Mouse (Mus musculus): Measurements from ENCODE around the gene Atg9a. TPM values are rescaled to one million over a fixed set of nuclear protein-coding genes. Genes with fewer than 3 reads are reported as not detected.

The Atg9a gene
- polyA plus RNA-seq, 1 experiment from 2014 or later: 47.8 TPM

DNA sequence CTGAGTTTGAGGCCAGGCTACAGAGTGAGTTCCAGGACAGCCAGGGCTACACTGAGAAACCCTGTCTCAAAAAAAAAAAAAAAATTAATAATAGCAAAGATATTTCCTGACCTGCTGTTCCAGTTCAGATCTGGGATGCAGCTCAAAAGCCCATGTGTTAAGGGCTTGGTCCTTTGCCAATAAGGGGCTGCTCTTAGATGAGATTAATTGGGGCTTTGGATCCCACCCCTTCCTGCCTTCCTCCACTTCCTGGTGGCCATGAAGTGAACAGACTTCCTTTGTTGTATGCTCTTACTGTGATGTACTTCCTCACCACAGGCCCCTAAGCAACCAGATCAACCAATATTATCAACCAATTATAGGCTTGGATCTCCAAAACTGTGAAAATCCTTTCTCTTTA lies 4.9 kb downstream of the Atg9a start:
- H3K27ac ChIP-seq (replicated peaks; ENCODE audit: low read depth, low read length): no peak overlapping the region
- H3K27me3 ChIP-seq (ENCODE audit: control insufficient read depth, insufficient read depth, low read length): no peaks in the 10 kb centered on the region
- no peak for ATAC-seq (ENCODE audit: low FRiP score, low TSS enrichment)
- no peak overlapping the region for H3K4me3 ChIP-seq (replicated peaks; ENCODE audit: low read depth, low read length)
- no peaks in the 10 kb centered on the region for H3K9me3 ChIP-seq (ENCODE audit: control insufficient read depth, low read length)
- peaks cover 65% of the 10 kb centered on the region for H3K36me3 ChIP-seq (ENCODE audit: control insufficient read depth, insufficient read depth, low read length)
- no peak overlapping the region for H3K9ac ChIP-seq (replicated peaks; ENCODE audit: low read length)
- no peak overlapping the region for H3K4me2 ChIP-seq (ENCODE audit: low read length)
- peaks cover 8% of the 10 kb centered on the region for H3K4me1 ChIP-seq (ENCODE audit: control insufficient read depth, insufficient read depth, low read length)
- no peak for DNase-seq

GRCm38 (mm10) chr1:75185495-75185894 lies 6.5 kb downstream of the Atg9a start:
- ATAC-seq (ENCODE audit: low FRiP score, low TSS enrichment) (no peak), DNase-seq (no peak)
- Histone ChIP-seq H3K4me2 (ENCODE audit: low read length) (no peak overlapping the region), H3K27ac (replicated peaks; ENCODE audit: low read depth, low read length) (no peak overlapping the region), H3K27me3 (ENCODE audit: control insufficient read depth, insufficient read depth, low read length) (no peaks in the 10 kb centered on the region), H3K9ac (replicated peaks; ENCODE audit: low read length) (no peak overlapping the region), H3K9me3 (ENCODE audit: control insufficient read depth, low read length) (no peaks in the 10 kb centered on the region), H3K4me3 (replicated peaks; ENCODE audit: low read depth, low read length) (no peak overlapping the region), H3K4me1 (ENCODE audit: control insufficient read depth, insufficient read depth, low read length) (no peaks in the 10 kb centered on the region; the same call in 1 of the 2 replicates), H3K36me3 (ENCODE audit: control insufficient read depth, insufficient read depth, low read length) (peaks cover 72% of the 10 kb centered on the region)
- 92% methylated on average over 11 of the region's 11 CpGs for WGBS

DNA sequence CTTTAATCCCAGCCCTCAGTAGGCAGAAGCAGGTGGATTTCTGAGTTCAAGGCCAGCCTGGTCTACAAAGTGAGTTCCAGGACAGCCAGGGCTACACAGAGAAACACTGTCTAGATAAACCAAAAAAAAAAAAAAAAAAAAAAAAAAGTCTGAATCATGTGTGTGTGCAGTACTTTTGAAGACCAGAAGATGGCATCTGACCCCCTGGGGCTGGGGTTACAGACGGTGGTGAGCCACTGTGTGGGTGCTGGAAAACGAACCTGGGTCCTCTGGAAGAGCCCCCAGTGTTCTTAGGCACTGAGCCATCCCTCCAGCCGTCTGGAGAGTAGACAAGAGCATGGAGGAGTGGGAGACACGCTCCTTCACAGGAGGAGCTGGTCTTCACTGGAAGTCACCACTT lies 9.8 kb downstream of the Atg9a start:
- H3K4me2 ChIP-seq (ENCODE audit: low read length): no peak overlapping the region
- 75% methylated on average over 4 of the region's 4 CpGs for WGBS
- H3K9me3 ChIP-seq (ENCODE audit: control insufficient read depth, low read length): no peaks in the 10 kb centered on the region
- ATAC-seq (ENCODE audit: low FRiP score, low TSS enrichment) (no peak), DNase-seq (no peak)
- H3K27ac ChIP-seq (replicated peaks; ENCODE audit: low read depth, low read length): no peak overlapping the region
- peaks cover 62% of the 10 kb centered on the region for H3K36me3 ChIP-seq (ENCODE audit: control insufficient read depth, insufficient read depth, low read length)
- H3K4me1 ChIP-seq (ENCODE audit: control insufficient read depth, insufficient read depth, low read length): peaks cover 16% of the 10 kb centered on the region
- no peak overlapping the region for H3K4me3 ChIP-seq (replicated peaks; ENCODE audit: low read depth, low read length)
- no peaks in the 10 kb centered on the region for H3K27me3 ChIP-seq (ENCODE audit: control insufficient read depth, insufficient read depth, low read length)
- H3K9ac ChIP-seq (replicated peaks; ENCODE audit: low read length): no peak overlapping the region

GRCm38 (mm10) chr1:75181377-75181870 lies 10.6 kb downstream of the Atg9a start:
- peaks cover 16% of the 10 kb centered on the region for H3K4me1 ChIP-seq (ENCODE audit: control insufficient read depth, insufficient read depth, low read length)
- H3K4me2 ChIP-seq (ENCODE audit: low read length): no peak overlapping the region
- 83% methylated on average over 4 of the region's 4 CpGs for WGBS
- H3K9ac ChIP-seq (replicated peaks; ENCODE audit: low read length): no peak overlapping the region
- no peaks in the 10 kb centered on the region for H3K9me3 ChIP-seq (ENCODE audit: control insufficient read depth, low read length)
- H3K27ac ChIP-seq (replicated peaks; ENCODE audit: low read depth, low read length): no peak overlapping the region
- H3K27me3 ChIP-seq (ENCODE audit: control insufficient read depth, insufficient read depth, low read length): no peaks in the 10 kb centered on the region
- ATAC-seq (ENCODE audit: low FRiP score, low TSS enrichment) (no peak), DNase-seq (no peak)
- H3K36me3 ChIP-seq (ENCODE audit: control insufficient read depth, insufficient read depth, low read length): peaks cover 62% of the 10 kb centered on the region
- H3K4me3 ChIP-seq (replicated peaks; ENCODE audit: low read depth, low read length): no peak overlapping the region

- no peak for DNase-seq
- ATAC-seq (ENCODE audit: low FRiP score, low TSS enrichment): no peak
- Histone ChIP-seq H3K4me3 (replicated peaks; ENCODE audit: low read depth, low read length) (peak overlapping the region; percentile 55), H3K27ac (replicated peaks; ENCODE audit: low read depth, low read length) (0 out of 2 replicates have a peak overlapping the region, but pooled peaks have one; percentile 57), H3K27me3 (ENCODE audit: control insufficient read depth, insufficient read depth, low read length) (no peaks in the 10 kb centered on the region), H3K4me1 (ENCODE audit: control insufficient read depth, insufficient read depth, low read length) (peaks cover 16% of the 10 kb centered on the region), H3K9me3 (ENCODE audit: control insufficient read depth, low read length) (no peaks in the 10 kb centered on the region), H3K9ac (replicated peaks; ENCODE audit: low read length) (no peak overlapping the region), H3K36me3 (ENCODE audit: control insufficient read depth, insufficient read depth, low read length) (peaks cover 62% of the 10 kb centered on the region), H3K4me2 (ENCODE audit: low read length) (peak overlapping the region; percentile 100)
- WGBS: 31% methylated on average over 7 of the region's 7 CpGs
Observed at GRCm38 (mm10) chr1:75180741-75181140, 11.3 kb downstream of the Atg9a start.

DNA sequence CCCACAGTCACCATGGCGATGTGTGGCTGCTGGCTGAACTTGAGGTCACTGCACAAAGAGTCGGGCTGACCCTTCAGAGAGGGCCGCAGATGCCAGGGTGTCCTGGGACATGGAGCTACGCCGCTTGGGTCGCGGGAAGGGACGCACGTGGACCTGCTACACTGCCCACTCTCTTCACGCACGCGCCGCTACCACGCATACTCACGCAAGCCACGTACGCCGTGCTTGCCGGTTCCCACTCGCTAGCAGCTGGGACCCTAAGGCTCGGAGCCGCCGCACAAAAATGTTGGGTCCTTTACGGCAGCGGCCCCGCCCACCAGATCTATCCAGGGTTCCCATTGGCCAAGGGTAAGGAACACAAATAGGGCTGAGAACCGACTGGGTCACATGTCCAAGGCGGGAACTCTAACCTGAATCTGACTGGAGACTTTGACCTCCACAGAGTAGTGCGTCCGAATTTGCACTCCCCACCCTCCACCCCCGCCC lies 11.8 kb downstream of the Atg9a start, which contains the start of gene Abcb6:
Gene Abcb6, minus strand, starts transcription at position 288 of the 486 bp plus-strand sequence.
- Histone ChIP-seq H3K27ac (replicated peaks; ENCODE audit: low read depth, low read length) (peak within 1 kb of the TSS; percentile 57; the same call in 1 of the 2 replicates), H3K4me2 (ENCODE audit: low read length) (peak within 1 kb of the TSS; percentile 100), H3K27me3 (ENCODE audit: control insufficient read depth, insufficient read depth, low read length) (no peaks in the 10 kb centered on the region), H3K9ac (replicated peaks; ENCODE audit: low read length) (peak within 1 kb of the TSS; percentile 61), H3K36me3 (ENCODE audit: control insufficient read depth, insufficient read depth, low read length) (peaks cover 62% of the 10 kb centered on the region), H3K4me1 (ENCODE audit: control insufficient read depth, insufficient read depth, low read length) (peaks cover 16% of the 10 kb centered on the region), H3K4me3 (replicated peaks; ENCODE audit: low read depth, low read length) (peak within 1 kb of the TSS; percentile 55), H3K9me3 (ENCODE audit: control insufficient read depth, low read length) (no peaks in the 10 kb centered on the region)
- DNase-seq (peak; percentile 96), ATAC-seq (ENCODE audit: low FRiP score, low TSS enrichment) (peak; percentile 94)
- under 1% methylated on average over 31 of the region's 31 CpGs for WGBS

DNA sequence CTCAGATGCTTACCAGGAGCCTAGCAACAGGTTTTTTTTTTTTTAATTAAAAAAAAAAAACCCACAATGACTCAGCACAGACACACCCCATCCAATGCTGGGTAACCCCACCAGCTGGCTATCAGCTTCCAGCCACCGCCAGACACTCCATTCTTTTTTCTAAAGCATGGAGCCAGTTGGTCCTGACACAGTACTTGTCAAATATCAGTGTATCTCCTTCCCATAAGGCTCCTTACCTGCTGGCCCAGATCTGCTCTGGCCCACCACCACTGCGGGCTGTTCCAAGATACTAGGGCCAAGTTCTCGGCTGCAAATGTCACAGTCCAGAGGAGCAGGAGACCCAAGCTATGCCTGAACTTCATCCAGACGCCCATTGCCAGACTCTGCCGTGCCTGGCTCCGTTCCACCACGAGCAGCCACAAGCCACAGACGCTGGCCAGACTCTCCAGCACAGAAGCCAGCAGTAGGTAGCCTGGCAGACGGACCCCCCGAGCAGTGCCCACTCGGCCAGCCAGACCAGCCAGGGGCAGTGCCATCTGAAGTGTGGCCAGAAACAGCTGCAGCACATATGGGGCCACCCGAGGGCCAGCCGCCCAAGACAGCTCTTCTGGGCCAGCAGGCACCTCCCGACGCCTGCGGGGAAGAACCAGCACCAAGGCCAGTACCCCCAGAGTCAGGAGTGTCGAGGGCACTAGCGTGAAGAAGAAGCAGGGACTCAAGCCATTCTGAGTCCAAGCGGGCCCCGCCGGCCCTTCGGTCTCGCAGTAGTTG lies 12.5 kb downstream of the Atg9a start:
- no peaks in the 10 kb centered on the region for H3K27me3 ChIP-seq (ENCODE audit: control insufficient read depth, insufficient read depth, low read length)
- H3K4me2 ChIP-seq (ENCODE audit: low read length): peak overlapping the region; percentile 100
- peak overlapping the region; percentile 61 for H3K9ac ChIP-seq (replicated peaks; ENCODE audit: low read length)
- H3K36me3 ChIP-seq (ENCODE audit: control insufficient read depth, insufficient read depth, low read length): peaks cover 60% of the 10 kb centered on the region
- DNase-seq: peak; percentile 39
- ATAC-seq (ENCODE audit: low FRiP score, low TSS enrichment): peak; percentile 7
- WGBS: 6% methylated on average over 23 of the region's 23 CpGs
- peak overlapping the region; percentile 55 for H3K4me3 ChIP-seq (replicated peaks; ENCODE audit: low read depth, low read length)
- peaks cover 16% of the 10 kb centered on the region for H3K4me1 ChIP-seq (ENCODE audit: control insufficient read depth, insufficient read depth, low read length)
- H3K9me3 ChIP-seq (ENCODE audit: control insufficient read depth, low read length): no peaks in the 10 kb centered on the region
- peak overlapping the region; percentile 57; the same call in 1 of the 2 replicates for H3K27ac ChIP-seq (replicated peaks; ENCODE audit: low read depth, low read length)

DNA sequence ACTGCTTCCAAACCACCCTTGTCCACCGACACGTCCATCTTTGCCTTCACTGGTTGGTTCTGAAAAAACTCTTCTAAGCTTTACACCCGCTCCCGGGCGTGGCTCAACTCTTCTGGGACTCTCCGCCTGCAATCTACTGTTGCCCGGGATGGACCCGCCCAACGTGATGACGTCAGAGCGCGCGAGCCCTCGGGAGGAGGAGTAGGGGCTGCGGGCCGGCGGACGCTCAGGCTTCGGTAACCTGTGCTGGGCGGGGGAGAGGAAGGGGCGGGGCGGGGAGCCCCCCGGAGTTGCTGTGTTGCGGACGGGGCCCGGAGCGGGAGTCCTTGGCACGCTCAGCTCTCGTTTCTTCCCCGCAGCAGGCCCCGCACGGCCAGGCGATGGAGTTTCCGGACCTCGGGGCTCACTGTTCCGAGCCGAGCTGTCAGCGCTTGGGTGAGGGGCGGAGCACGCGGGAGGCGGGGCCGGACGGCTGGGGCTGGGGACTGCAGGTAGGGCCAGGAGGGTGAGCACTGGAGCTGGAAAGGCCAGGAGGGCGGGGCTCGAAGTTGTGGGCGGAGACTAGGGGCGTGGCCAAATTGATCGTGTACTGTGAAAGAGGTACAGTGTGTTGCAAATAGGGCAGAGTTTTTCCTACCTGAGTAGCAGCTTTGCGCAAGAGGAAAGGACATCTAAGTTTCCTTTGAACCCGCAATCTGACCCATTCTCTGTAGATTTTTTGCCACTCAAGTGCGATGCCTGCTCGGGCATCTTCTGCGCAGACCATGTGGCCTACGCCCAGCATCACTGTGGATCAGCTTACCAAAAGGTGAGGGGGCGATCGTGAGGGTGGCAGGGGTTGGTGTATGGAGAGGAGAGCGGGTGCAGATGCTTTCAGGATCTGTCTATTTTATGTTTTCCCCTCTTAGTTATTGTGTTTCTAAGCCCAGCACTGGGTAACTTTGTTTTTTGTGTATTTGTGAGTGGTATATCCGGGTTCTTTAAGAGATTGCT lies 23.2 kb downstream of the Atg9a start, which contains the start of gene Zfand2b:
Gene Zfand2b, plus strand, starts transcription at position 175 of the 993 bp plus-strand sequence.
- Histone ChIP-seq H3K9me3 (ENCODE audit: control insufficient read depth, low read length) (no peaks in the 10 kb centered on the region), H3K4me1 (ENCODE audit: control insufficient read depth, insufficient read depth, low read length) (peaks cover 7% of the 10 kb centered on the region), H3K27me3 (ENCODE audit: control insufficient read depth, insufficient read depth, low read length) (no peaks in the 10 kb centered on the region), H3K4me2 (ENCODE audit: low read length) (peak within 1 kb of the TSS; percentile 72), H3K9ac (replicated peaks; ENCODE audit: low read length) (peak within 1 kb of the TSS; percentile 59), H3K36me3 (ENCODE audit: control insufficient read depth, insufficient read depth, low read length) (peaks cover 38% of the 10 kb centered on the region), H3K27ac (replicated peaks; ENCODE audit: low read depth, low read length) (peak within 1 kb of the TSS; percentile 85), H3K4me3 (replicated peaks; ENCODE audit: low read depth, low read length) (peak within 1 kb of the TSS; percentile 77)
- peak; percentile 97 for DNase-seq
- ATAC-seq (ENCODE audit: low FRiP score, low TSS enrichment): peak; percentile 95
- 1% methylated on average over 59 of the region's 59 CpGs for WGBS
